Mouse (Mus musculus): ENCODE results near the gene Strada.

DNA sequence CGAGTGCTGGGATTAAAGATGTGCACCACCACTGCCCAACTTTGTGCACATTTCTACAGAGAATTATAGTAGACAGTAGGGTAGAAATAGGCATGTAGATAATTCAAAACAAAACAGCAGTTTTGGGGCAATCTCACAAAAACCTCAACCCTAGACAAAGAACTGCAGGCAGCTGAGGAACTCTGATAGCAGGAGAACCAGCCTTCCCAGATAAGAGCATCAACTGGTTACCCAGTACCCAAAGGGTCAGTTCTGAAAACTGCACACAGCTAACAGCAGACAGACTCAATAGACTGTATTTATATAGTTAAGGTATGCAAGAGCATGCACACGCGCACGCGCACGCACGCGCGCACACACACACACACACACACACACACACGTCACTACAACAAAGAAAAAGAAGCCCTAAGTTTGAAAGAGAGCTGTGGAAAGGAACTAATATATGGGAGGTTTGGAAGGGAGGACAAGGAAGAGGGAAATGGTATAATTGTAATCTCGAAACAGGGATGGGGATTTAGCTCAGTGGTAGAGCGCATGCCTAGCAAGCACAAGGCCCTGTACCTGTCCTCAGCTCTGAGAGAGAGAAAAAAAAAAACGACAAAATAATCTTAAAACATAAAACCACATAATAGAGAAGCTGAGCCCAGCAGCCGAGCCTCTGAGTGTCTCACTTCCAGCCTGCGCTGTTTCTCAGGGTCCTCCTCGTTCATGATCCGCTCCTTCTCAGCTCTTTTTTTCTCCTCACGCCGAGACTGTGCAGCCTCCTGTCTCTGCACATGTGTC is 438 bp downstream of the Strada start:
- no peak for TF ChIP-seq CTCF (IDR thresholded peaks at IDR 0.05; ENCODE audit: borderline replicate concordance, insufficient read depth, low read length)
- no peak for TF ChIP-seq POLR2A (IDR thresholded peaks at IDR 0.05; ENCODE audit: low read depth, low read length)
